Mouse (Mus musculus) limb, embryonic 12.5 days (tissue): ENCODE results near the gene 1700123K08Rik. TPM values are rescaled to one million over a fixed set of nuclear protein-coding genes. Genes with fewer than 3 reads are reported as not detected.
"Not testable (repeated sequence)": the region's sequence is repeated elsewhere in the genome, so short reads cannot be mapped to it uniquely, and the experiment has no call there.

Experiments
- ATAC-seq: fragments of 200-750 bp; cut with Nextera tagmentation; 2 replicates; pipeline ENCODE4 v1.8.0; 2017; ENCODE audit warnings: low read depth, moderate TSS enrichment; ENCODE audit not compliant: insufficient number of reproducible peaks, insufficient read depth, low FRiP score, low TSS enrichment
- H3K27ac ChIP-seq: fragments of 300-500 bp; sonication (generic); 2 replicates; pipeline ENCODE4 v1.5.1; 2016; ENCODE audit warnings: mild to moderate bottlenecking, moderate library complexity
- H3K27me3 ChIP-seq: fragments of 300-500 bp; sonication (generic); 2 replicates; pipeline ENCODE4 v1.6.1; 2016; ENCODE audit warnings: mild to moderate bottlenecking, moderate library complexity
- H3K36me3 ChIP-seq: fragments of 300-500 bp; sonication (generic); 2 replicates; pipeline ENCODE4 v1.6.1; 2016; ENCODE audit warnings: mild to moderate bottlenecking, moderate library complexity
- H3K4me1 ChIP-seq: fragments of 300-500 bp; sonication (generic); replicated peaks from 2 replicates; pipeline ENCODE4 v1.6.1; 2016
- H3K4me2 ChIP-seq: fragments of 300-500 bp; sonication (generic); 2 replicates; pipeline ENCODE4 v1.6.1; 2016; ENCODE audit warnings: mild to moderate bottlenecking, moderate library complexity
- H3K4me3 ChIP-seq: fragments of 300-500 bp; sonication (generic); replicated peaks from 2 replicates; pipeline ENCODE4 v1.5.1; 2016; ENCODE audit warnings: mild to moderate bottlenecking
- H3K9ac ChIP-seq: fragments of 300-500 bp; sonication (generic); replicated peaks from 2 replicates; pipeline ENCODE4 v1.6.1; 2016; ENCODE audit warnings: mild to moderate bottlenecking, moderate library complexity
- H3K9me3 ChIP-seq: fragments of 300-500 bp; sonication (generic); 2 replicates; pipeline ENCODE4 v1.6.1; 2016; ENCODE audit warnings: mild to moderate bottlenecking, moderate library complexity
- WGBS: fragments of 180-500 bp; shearing (Covaris S2); methylation state at CpG from one replicate; pipeline ENCODE4 v1.1.7; 2016; 5-methylcytosine and 5-hydroxymethylcytosine counted together
- microRNA-seq: library from miRNA; unstranded; fragments of <30 nt; microRNA quantifications from one replicate; pipeline ENCODE4, GENCODE M21; 2017
- polyA plus RNA-seq: library from polyadenylated mRNA; unstranded; fragments of >200 nt; fragmentation: Nextera tagmentation; extraction: Ambion mirVana; gene quantifications from 2 replicates; pipeline ENCODE4 v1.2.1, GENCODE M21; 2016

Gene 1700123K08Rik
- polyA plus RNA-seq, result not detected in 2 replicates

- H3K27ac ChIP-seq, H3K9ac ChIP-seq, H3K4me2 ChIP-seq, H3K4me1 ChIP-seq, H3K4me3 ChIP-seq, H3K27me3 ChIP-seq, H3K36me3 ChIP-seq, ATAC-seq, H3K9me3 ChIP-seq: not testable (repeated sequence)
- 90% methylated on average over 2 of the region's 2 CpGs for WGBS
These were observed at the start of gene 1700123K08Rik for GRCm38 (mm10) chr5:138564612-138565011. Gene 1700123K08Rik (minus strand): TSS chr5:138564712.

- whole genome bisulfite sequencing, result 91% methylated on average over 6 of the region's 6 CpGs
- H3K36me3 ChIP-seq, result no peaks in the 10 kb centered on the region
- H3K27ac ChIP-seq, result no peak overlapping the region
- no peak for ATAC-seq
- H3K4me2 ChIP-seq, result no peak overlapping the region
- no peak overlapping the region for H3K4me3 ChIP-seq
- H3K4me1 ChIP-seq, result no peaks in the 10 kb centered on the region
- H3K9me3 ChIP-seq, result peaks cover 18% of the 10 kb centered on the region
- no peak overlapping the region for H3K9ac ChIP-seq
- no peaks in the 10 kb centered on the region for H3K27me3 ChIP-seq
These were observed 22.9 kb upstream of the 1700123K08Rik start for GRCm38 (mm10) chr5:138587396-138587795.

GRCm38 (mm10) chr5:138571623-138572022, 7.1 kb upstream of the 1700123K08Rik start:
- Histone ChIP-seq H3K36me3 (no peaks in the 10 kb centered on the region), H3K4me2 (no peak overlapping the region), H3K4me1 (no peaks in the 10 kb centered on the region), H3K9me3 (peaks cover 3% of the 10 kb centered on the region; the same call in 1 of the 2 replicates), H3K4me3 (no peak overlapping the region), H3K9ac (no peak overlapping the region), H3K27ac (no peak overlapping the region), H3K27me3 (no peaks in the 10 kb centered on the region)
- 56% methylated on average over 4 of the region's 4 CpGs for WGBS
- no peak for ATAC-seq

- no peak overlapping the region for H3K4me2 ChIP-seq
- 47% methylated on average over 1 of the region's 1 CpGs for WGBS
- no peak for ATAC-seq
- no peak overlapping the region for H3K9ac ChIP-seq
- no peak overlapping the region for H3K4me3 ChIP-seq
- H3K4me1 ChIP-seq, result no peaks in the 10 kb centered on the region
- H3K36me3 ChIP-seq, result no peaks in the 10 kb centered on the region
- no peaks in the 10 kb centered on the region for H3K9me3 ChIP-seq
- no peaks in the 10 kb centered on the region for H3K27me3 ChIP-seq
- no peak overlapping the region for H3K27ac ChIP-seq
These were observed 11.8 kb downstream of the 1700123K08Rik start for GRCm38 (mm10) chr5:138552718-138553117.

GRCm38 (mm10) chr5:138532491-138532890, 32.0 kb downstream of the 1700123K08Rik start:
- no peak for ATAC-seq
- Histone ChIP-seq H3K4me2 (no peak overlapping the region), H3K27ac (no peak overlapping the region), H3K9me3 (no peaks in the 10 kb centered on the region), H3K27me3 (no peaks in the 10 kb centered on the region), H3K4me3 (no peak overlapping the region), H3K9ac (no peak overlapping the region), H3K36me3 (no peaks in the 10 kb centered on the region), H3K4me1 (no peaks in the 10 kb centered on the region)
- WGBS, result 86% methylated on average over 1 of the region's 1 CpGs

Small RNA genes within 50 kb of the gene (microRNA-seq; reads per million reads assigned to microRNA genes)
- gene Gm24082, result not detected

Other genes with a start within 250 kb of the 1700123K08Rik start
- gene Pvrig, start 222.8 kb downstream of the 1700123K08Rik start, polyA plus RNA-seq, result not detected in 2 replicates
- gene Zfp157, start 123.2 kb downstream of the 1700123K08Rik start, polyA plus RNA-seq, result 57.3 and 57.4 TPM in 2 replicates
- gene Zfp68, start 55.0 kb upstream of the 1700123K08Rik start, polyA plus RNA-seq, result 77.3 and 86.7 TPM in 2 replicates
- 17.1 and 19.1 TPM in 2 replicates for gene A430033K04Rik, start 58.1 kb upstream of the 1700123K08Rik start, polyA plus RNA-seq
- 3.6 and 3.8 TPM in 2 replicates for gene Fam20c, start 189.8 kb upstream of the 1700123K08Rik start, polyA plus RNA-seq